Mouse (Mus musculus) frontal cortex, adult 2 months (tissue): Measurements from ENCODE around the gene Thap12. TPM values are rescaled to one million over a fixed set of nuclear protein-coding genes. Genes with fewer than 3 reads are reported as not detected.

Experiments used
- DNase-seq, 2 experiments: peaks; one replicate each; pipeline ENCODE4 v3.0.0; 2022; ENCODE audit warnings: low spot score in 1 of 2; ENCODE audit errors: extremely low spot score in 1 of 2
- polyA plus RNA-seq: library from polyadenylated mRNA; depleted of rRNA; stranded (reverse); fragments of >200 nt; gene quantifications from 2 replicates; pipeline ENCODE4 v1.2.3, GENCODE M21; 2012; rRNA removed

Thap12 gene
- polyA plus RNA-seq, result 43.7 and 45.4 TPM in 2 replicates

- peak; percentile 97 to 100 for DNase-seq
These were observed at the start of gene Thap12 for GRCm38 (mm10) chr7:98702283-98703240. Gene Thap12 (plus strand): TSS chr7:98703103.

GRCm38 (mm10) chr7:98655681-98656530, 47.0 kb upstream of the Thap12 start:
- peak; percentile 67 to 83 for DNase-seq

GRCm38 (mm10) chr7:98656531-98657221, 46.2 kb upstream of the Thap12 start, which contains the start of gene Emsy:
Gene Emsy (minus strand): TSS chr7:98656783.
- DNase-seq, result peak; percentile 98

GRCm38 (mm10) chr7:98665166-98665565, 37.7 kb upstream of the Thap12 start:
- DNase-seq, result peak in 1 of 2 experiments; percentile 11

- DNase-seq, result no peak
These were observed 37.2 kb upstream of the Thap12 start for GRCm38 (mm10) chr7:98665726-98666125.

- no peak for DNase-seq
These were observed 34.8 kb upstream of the Thap12 start for GRCm38 (mm10) chr7:98667956-98668746.

- no peak for DNase-seq
These were observed 32.1 kb upstream of the Thap12 start for GRCm38 (mm10) chr7:98670831-98671230.

GRCm38 (mm10) chr7:98671416-98671815, 31.5 kb upstream of the Thap12 start:
- no peak for DNase-seq

- DNase-seq, result no peak
These were observed 30.5 kb upstream of the Thap12 start for GRCm38 (mm10) chr7:98672241-98672955.

GRCm38 (mm10) chr7:98674344-98674743, 28.6 kb upstream of the Thap12 start:
- DNase-seq, result no peak

GRCm38 (mm10) chr7:98677511-98677910, 25.4 kb upstream of the Thap12 start:
- DNase-seq, result no peak

GRCm38 (mm10) chr7:98678441-98678840, 24.5 kb upstream of the Thap12 start:
- DNase-seq, result no peak

GRCm38 (mm10) chr7:98680691-98681090, 22.2 kb upstream of the Thap12 start:
- DNase-seq, result peak in 1 of 2 experiments; percentile 22

GRCm38 (mm10) chr7:98682821-98683220, 20.1 kb upstream of the Thap12 start:
- no peak for DNase-seq

- DNase-seq, result no peak
These were observed 17.0 kb upstream of the Thap12 start for GRCm38 (mm10) chr7:98685895-98686294.

GRCm38 (mm10) chr7:98690126-98690525, 12.8 kb upstream of the Thap12 start:
- DNase-seq, result no peak

GRCm38 (mm10) chr7:98690831-98691230, 12.1 kb upstream of the Thap12 start:
- DNase-seq, result no peak

- no peak for DNase-seq
These were observed 9.9 kb upstream of the Thap12 start for GRCm38 (mm10) chr7:98692761-98693546.
